Mouse (Mus musculus) telencephalon, adult 2 months (tissue): Measurements from ENCODE around the gene Rtp2.
"Not testable (repeated sequence)": the region's sequence is repeated elsewhere in the genome, so short reads cannot be mapped to it uniquely, and the experiment has no call there.

ENCODE experiments used
- DNase-seq: peaks from one replicate; pipeline ENCODE4 v3.0.0-alpha.2; 2011; ENCODE audit warnings: low read depth, low spot score

The Rtp2 gene

GRCm38 (mm10) chr16:23952101-23952727 is 20.0 kb upstream of the Rtp2 start:
- no peak for DNase-seq

- no peak for DNase-seq
These were observed 15.5 kb upstream of the Rtp2 start for GRCm38 (mm10) chr16:23947654-23948053.

GRCm38 (mm10) chr16:23944801-23945200 is 12.6 kb upstream of the Rtp2 start:
- DNase-seq = no peak

GRCm38 (mm10) chr16:23934397-23934796 is 2.2 kb upstream of the Rtp2 start:
- DNase-seq = no peak

- DNase-seq = no peak
These were observed 919 bp downstream of the Rtp2 start for GRCm38 (mm10) chr16:23931275-23931674.

GRCm38 (mm10) chr16:23930426-23931073 is 1.6 kb downstream of the Rtp2 start:
- DNase-seq = no peak

- DNase-seq = no peak
These were observed 4.7 kb downstream of the Rtp2 start for GRCm38 (mm10) chr16:23927301-23928114.

GRCm38 (mm10) chr16:23922906-23923305 is 9.3 kb downstream of the Rtp2 start:
- no peak for DNase-seq

- no peak for DNase-seq
These were observed 10.5 kb downstream of the Rtp2 start for GRCm38 (mm10) chr16:23921697-23922096.

- DNase-seq = no peak
These were observed 12.8 kb downstream of the Rtp2 start for GRCm38 (mm10) chr16:23919418-23919817.

- no peak for DNase-seq
These were observed 18.8 kb downstream of the Rtp2 start for GRCm38 (mm10) chr16:23913401-23913800.

GRCm38 (mm10) chr16:23912741-23913140 is 19.5 kb downstream of the Rtp2 start:
- no peak for DNase-seq

GRCm38 (mm10) chr16:23909015-23909354 is 23.2 kb downstream of the Rtp2 start:
- DNase-seq = not testable (repeated sequence)

- not testable (repeated sequence) for DNase-seq
These were observed 23.8 kb downstream of the Rtp2 start for GRCm38 (mm10) chr16:23908076-23909014.

- not testable (repeated sequence) for DNase-seq
These were observed 25.6 kb downstream of the Rtp2 start for GRCm38 (mm10) chr16:23906586-23906985.

- no peak for DNase-seq
These were observed 30.8 kb downstream of the Rtp2 start for GRCm38 (mm10) chr16:23901411-23901810.

- peak; percentile 51 for DNase-seq
These were observed 32.1 kb downstream of the Rtp2 start for GRCm38 (mm10) chr16:23900061-23900460.

GRCm38 (mm10) chr16:23898840-23899239 is 33.4 kb downstream of the Rtp2 start:
- DNase-seq = peak; percentile 63

- peak; percentile 74 for DNase-seq
These were observed 34.1 kb downstream of the Rtp2 start for GRCm38 (mm10) chr16:23897984-23898586.

- DNase-seq = no peak
These were observed 34.7 kb downstream of the Rtp2 start for GRCm38 (mm10) chr16:23897486-23897885.

- DNase-seq = no peak
These were observed 37.1 kb downstream of the Rtp2 start for GRCm38 (mm10) chr16:23895135-23895534.
